Mouse (Mus musculus) G1E (cell line): ENCODE results near the gene Rnps1.

ENCODE experiments used
- CTCF ChIP-seq: IDR thresholded peaks from 2 replicates; pipeline ENCODE4 v1.5.1; 2012; ENCODE audit warnings: low read depth, low read length, inconsistent platforms, mixed read lengths
- GATA1 ChIP-seq: IDR thresholded peaks from 2 replicates; pipeline ENCODE4 v1.6.1; 2012; ENCODE audit warnings: borderline replicate concordance, low read length, inconsistent platforms, mixed read lengths
- POLR2AphosphoS5 ChIP-seq: IDR thresholded peaks from 2 replicates; pipeline ENCODE4 v1.6.1; 2012; ENCODE audit warnings: low read depth, low read length, inconsistent platforms; ENCODE audit not compliant: insufficient replicate concordance
- TAL1 ChIP-seq: conservative IDR thresholded peaks from 2 replicates; pipeline ENCODE4 v1.6.1; 2012; ENCODE audit warnings: low read depth, low read length, inconsistent platforms, mixed read lengths

DNA sequence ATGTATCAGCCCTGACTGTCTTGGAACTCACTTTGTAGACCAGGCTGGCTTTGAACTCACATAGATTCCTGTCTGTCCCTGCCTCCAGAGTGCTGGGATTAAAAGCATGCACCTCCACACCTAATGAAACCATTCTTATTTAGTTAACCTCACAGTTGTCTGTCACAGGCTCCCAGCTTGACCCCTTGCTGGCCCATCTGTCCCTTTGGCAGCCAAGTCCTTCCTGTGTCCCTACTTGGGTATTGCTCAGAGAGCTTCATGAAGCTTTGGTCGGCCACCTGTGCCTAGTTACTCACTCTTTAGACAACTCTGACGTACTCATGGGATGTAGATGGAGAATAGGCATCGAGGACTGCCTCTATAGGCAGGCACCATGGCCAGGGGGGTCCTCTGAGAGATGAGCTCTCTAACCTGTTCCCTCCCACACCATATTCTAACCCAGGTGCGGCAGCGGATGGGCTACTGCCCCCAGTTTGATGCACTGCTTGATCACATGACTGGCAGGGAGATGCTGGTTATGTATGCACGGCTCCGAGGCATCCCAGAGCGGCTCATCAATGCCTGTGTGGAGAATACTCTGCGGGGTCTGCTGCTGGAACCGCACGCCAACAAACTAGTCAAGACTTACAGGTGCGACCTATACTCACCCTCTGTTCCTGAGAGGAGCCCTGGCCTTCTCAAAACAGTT is 7.1 kb upstream of the Rnps1 start:
- TF ChIP-seq CTCF (no peak), GATA1 (no peak), TAL1 (no peak), POLR2AphosphoS5 (no peak)
